Mouse (Mus musculus) megakaryocyte, adult 5-6 weeks (primary cell): ENCODE results near the gene Foxg1. TPM values are rescaled to one million over a fixed set of nuclear protein-coding genes. Genes with fewer than 3 reads are reported as not detected.

ENCODE experiments used
- ATAC-seq: 2 replicates; pipeline ENCODE4 v1.8.0; 2016; ENCODE audit warnings: mild to moderate bottlenecking, inconsistent platforms; ENCODE audit not compliant: poor library complexity, severe bottlenecking
- total RNA-seq, 2 experiments: library from RNA; stranded (forward) in 1 of 2; stranded (reverse) in 1 of 2; fragments of 153-499, 151-499 nt in 1 of 2; fragments of 221-1000, 200-1000 nt in 1 of 2; gene quantifications; 2 replicates each; pipeline versions ENCODE4 v1.2.3 to v1.2.4; 2015 to 2017

The Foxg1 gene
- total RNA-seq (2015) (not detected in 2 replicates), total RNA-seq (2017) (not detected in 2 replicates)

DNA sequence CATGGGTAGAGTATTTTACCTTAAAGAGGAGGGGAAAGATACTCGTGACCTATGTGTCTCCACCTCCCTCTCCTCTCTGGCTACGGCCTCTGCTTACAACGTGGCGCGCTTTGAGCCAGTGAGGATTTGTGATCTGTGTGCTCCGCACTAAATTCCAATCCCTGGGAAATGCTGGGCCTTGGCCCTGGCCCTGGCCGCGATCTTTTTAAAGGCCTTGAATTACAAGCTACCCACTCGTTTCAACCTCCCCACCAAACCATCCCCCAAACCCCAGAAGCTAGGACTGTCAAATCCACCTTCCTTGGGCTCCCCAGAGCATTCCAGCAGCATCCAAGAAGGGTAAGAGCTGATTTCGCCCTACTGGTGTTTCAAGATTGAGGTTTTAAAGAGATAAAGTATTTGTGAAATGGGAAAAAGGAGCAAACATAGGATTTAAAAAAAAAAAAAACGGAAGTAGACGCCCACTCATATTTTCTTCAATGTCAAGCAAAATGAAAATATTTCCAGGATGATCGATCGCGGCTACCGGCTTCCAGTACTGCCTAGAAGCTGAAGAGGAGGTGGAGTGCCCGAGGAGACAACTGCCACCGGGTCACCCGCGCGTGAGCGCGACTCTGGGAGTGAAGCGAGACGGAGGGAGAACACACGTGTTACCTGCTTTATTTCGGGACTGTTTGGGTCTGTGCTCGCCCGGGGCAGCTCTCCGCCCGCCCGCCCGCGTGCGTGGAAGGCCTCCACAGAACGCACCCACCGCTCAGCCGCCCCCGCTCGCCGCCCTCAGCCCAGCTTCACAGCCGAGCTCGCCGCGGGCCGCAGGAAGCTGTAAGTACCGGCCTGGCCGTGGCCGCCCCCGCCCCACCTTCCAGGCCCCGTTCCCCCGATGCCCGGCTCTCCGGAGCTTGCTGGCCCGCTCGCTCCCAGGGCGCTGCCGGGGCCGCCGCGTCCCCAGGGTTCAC is at the start of gene Foxg1:
Gene Foxg1, plus strand, starts transcription at position 96 of the 956 bp plus-strand sequence.
- no peak for ATAC-seq

DNA sequence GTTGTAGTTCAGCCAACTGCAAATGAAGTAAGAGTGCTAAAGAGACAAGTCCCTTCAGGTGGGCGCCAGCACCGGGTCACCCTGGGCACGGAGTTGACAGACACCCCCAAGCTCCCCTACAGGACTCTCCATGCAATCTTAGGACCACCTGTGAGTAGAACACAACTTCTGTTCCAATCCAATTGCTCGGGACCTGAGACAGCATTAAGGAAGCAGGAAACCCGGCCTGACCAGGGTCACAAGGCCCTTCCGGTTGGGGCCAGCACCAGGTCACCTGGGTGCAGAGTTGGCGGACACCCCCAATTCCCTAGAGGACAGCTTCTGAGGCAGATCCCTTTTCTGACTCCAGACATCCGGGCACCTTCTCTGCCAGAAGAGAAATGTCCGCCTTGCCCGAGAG is 32.8 kb upstream of the Foxg1 start:
- ATAC-seq: no peak

DNA sequence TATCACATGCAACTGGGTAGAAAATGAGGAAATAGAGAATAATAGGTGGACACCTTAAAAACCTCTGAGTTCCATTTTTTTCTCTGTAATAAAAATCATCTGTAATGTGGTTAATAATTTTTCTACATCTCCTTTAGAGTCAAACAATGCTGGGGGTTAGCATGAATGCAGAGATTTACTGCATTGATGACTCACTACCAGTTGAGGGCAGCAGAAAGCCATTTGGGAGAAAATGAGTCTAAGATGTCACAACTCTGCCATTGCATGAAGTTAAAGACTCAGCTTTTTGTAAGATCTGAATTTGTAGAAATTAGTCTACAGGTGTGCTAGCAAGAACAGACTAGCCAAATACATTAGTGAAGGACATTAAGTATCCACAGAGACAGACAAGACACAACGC is 13.5 kb upstream of the Foxg1 start:
- ATAC-seq: no peak

DNA sequence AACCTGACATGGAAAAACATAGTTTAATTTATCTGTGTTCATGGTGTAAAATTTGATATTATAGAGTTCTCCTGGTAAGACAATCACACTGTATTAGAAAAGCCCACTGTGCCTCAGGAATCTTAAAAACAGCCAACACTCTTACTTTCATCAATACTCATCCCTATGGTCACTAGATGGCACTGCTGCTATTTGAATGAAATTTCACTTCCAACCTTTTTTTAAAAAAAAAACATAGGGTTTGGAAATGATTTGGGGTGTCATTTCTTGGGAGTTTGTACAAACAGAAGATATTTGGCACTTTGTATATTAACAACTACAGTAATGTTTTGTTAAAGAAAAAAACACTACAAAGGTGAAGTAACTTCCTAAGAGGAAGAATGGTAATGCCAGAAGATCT is 10.3 kb upstream of the Foxg1 start:
- no peak for ATAC-seq

DNA sequence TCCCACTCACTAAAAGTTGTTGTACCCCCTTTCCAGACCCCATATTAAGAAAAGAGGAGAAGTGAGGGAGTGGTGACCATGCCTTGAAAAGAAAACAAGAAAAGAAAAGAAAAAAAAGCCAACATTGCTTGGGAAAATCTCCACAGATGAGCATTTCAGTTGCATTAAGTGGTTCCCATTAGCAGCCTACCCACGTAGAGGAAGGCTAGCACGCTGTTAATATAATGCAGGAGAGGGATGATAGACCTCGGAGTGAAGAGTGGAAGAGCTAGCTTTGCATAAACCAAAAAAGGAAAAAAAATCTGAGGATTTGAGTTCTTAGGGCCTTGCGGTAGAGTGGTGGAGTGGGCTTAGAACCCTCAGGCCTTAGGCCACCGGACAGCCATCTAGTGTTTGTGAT is 9.3 kb upstream of the Foxg1 start:
- ATAC-seq: no peak

DNA sequence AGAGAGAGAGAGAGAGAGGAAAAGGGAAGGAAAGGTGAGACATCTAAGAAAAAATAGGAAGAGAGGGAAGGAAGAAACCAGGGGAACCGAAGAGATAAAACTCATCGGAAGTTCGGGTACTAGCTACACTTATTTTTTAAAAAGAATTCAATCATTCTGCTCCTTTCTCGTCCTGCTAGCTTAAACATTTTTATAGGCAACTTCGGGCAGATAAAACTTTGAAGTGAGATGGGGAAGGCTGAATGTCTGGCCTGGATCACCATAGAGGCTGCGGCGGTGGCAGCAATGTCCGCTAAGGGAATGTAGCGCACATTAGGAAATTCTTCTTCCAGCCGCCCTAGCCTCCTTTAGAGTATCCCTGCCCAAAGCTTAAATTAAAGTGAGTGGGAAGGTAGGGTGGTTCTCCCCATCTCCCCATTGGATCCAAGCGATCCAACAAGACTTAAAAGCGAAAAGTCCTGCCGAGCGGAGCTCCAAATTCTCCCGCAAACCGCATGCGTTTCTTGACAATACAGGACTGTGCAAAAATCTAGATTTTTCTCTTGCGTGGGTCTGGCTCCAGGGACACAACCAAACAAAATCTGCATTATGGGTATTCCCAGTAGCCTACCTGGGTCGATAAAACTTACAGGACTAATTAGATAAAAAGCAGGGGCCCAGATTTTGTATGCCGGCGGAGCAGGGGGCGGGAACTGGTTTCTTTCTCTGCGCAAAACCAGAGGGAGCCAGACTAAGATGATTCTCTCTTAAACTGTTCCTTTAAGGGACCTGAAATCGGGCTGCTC is 8.4 kb upstream of the Foxg1 start:
- no peak for ATAC-seq

DNA sequence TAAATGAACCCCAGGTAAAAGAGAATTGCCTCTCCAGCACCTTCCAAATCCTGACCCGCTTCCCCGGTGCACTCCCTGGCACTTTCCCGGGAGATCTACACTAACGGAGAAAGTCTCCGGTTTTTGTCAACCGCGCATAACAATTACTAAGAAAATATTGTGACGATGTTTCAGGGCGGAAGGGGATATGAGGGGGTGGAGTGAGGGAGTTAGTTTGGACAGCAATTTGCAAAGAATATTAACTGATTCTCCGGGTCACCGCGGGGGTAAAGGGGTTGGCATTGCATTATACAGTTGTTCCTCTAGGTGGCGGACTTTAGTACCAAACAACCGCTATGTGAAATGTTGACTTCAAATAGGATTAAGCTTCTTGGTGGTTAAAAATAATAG is 7.9 kb upstream of the Foxg1 start:
- ATAC-seq: no peak

DNA sequence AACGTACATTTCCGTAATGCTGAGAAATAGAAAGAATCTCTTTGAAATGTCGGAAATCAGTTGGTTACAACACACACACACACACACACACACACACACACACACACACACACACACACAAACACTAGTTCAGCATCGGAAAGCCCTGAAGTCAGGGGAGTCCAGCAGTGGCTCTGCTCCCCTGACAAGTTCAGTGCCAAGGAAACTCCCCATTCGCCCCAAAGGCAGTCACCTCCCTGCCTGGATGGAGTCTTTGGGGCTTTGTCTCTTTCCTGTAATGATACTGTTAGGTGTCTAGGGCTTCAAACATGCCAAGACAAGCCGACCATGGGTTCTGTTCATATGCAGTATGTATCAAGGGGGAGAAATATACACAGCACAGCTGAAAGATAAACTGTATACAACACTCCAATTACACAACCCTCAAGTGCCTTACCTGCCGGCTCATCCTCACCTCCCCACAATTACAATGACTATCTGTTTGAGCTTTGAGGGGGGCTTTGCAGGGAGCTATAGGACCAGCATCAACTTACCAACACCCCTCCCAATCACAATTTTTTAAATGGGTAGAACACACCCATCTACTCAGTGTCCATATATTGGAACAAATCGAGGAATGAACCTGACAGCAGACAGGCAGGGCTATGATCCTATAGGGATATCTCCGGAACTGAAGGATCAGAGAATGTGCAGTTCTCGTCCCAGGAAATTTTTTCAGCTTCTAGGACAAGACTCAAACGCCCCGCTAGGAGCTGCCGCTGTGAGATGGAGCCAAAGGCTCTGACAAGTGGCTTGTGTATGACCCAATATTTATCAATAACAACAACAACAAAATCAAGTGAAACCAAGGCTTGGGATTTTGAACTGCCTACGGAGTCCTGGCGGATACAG is 6.8 kb upstream of the Foxg1 start:
- no peak for ATAC-seq

DNA sequence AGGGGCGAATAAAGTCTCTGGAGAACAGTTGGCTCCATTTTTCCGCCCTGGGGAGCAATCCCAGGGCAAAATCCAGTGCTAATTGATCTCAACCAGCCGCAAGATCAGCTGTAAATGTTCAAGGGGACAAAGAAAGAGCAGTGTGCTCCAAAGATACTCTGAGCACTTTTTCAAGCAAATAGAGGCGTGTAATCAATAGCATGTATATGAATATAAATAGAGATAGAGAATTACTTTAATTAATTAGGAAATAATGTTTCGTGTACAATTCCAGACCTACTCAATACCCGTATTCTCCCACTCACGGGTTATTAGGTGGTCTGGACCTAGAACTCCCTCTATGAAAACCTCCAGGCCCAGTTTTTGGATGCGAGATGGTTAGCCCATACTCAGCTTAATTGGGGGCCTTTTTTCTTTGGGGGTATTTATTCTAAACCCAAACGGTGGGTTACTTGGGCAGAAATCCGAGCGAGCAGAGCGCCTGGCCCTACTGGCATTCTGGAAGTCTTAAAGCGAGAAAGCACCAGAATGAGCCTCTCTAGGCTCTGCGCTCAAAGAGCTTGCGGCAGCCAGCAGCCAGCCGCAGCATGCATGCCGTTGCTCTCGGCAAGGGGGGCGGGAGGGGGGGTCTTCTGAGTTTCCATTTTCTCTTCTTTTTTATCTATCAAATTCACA is 6.0 kb upstream of the Foxg1 start:
- no peak for ATAC-seq

DNA sequence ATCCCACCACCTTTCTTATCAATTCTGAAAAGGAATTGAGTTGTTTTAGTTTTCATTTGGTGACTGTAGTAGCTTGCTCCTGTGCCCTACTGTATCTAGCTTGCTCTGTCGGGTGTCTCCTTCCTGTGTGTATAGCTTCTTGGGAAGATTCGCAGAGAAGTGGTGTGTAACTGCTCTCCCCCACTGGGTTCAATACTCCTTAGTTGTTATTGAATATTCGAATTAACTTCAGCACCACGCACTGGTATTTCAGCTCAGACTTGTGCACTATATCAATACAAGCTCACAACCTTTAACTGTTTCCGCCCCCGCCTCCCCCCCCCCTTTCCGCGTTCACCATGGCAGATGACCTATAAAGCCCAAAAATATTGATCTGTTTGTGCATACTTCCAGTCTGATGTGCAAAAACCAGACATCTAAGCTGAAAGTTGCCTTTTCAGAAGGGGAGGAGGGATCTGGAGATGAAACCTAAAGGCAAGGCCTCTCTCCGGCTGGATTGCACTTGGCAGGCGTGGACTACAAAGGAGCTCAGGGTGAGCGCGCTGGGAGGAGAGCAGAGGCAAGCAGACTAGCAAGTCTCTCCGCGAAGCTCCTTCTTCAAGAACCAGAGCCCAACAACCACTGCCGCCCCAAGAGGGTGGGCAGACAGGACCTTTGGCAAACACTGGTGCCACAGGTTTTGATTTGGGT is 5.0 kb upstream of the Foxg1 start:
- no peak for ATAC-seq

DNA sequence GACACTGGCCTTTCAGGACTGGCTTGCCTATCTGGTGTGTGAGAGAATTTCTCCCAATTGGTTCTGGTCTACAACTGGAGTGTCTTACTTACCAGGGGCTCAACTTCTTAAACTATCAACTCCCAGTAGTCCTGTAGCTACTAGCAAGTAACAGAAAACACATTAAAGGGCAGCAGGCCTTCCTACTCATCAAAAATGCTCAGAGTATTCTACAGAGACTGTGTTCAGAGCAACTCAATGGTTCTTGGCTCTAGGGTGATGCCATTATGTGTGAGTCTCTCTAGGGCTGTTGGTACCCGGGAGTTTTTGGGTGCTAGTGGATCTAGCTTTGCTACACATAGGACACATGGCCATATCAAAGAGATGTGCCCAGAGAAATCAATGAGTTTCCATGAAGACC is 3.5 kb upstream of the Foxg1 start:
- ATAC-seq: no peak

DNA sequence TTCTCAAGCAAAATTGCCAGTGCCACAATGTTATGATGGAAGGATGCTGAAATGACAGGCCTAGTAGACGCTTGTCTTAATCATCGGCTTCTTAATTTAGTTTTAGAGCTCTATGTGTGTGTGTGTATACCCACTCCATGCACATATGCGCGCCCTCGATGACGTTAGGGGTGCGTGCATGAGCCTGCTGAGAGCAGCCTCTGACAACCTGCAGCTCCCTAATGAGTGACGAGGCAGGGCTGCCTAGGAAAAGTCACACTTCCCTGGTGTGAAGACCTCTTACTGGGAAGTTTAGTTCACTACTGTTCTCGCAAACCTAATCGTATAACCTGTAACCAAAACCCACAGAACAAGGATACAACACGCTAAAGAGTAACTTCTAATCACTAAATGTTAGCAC is 3.0 kb upstream of the Foxg1 start:
- no peak for ATAC-seq

DNA sequence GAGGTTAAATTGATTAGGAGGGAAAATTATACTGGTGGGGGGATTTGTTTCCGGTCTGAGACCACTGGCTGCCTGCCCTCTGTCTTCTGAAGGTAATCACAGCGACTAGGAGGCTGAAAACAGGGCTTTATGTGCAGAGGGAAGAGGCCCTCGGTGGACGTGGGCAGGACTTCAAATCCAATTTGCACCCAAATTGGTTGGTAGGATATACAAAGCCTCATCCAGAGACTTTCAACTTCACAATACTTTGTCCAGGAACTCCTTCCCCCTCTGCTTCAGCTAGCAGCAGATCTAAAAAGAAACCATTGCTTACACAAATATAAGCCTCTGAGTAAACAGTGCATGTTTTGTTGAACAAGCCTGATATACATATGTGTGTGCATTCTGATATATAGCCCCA is 2.0 kb upstream of the Foxg1 start:
- no peak for ATAC-seq

DNA sequence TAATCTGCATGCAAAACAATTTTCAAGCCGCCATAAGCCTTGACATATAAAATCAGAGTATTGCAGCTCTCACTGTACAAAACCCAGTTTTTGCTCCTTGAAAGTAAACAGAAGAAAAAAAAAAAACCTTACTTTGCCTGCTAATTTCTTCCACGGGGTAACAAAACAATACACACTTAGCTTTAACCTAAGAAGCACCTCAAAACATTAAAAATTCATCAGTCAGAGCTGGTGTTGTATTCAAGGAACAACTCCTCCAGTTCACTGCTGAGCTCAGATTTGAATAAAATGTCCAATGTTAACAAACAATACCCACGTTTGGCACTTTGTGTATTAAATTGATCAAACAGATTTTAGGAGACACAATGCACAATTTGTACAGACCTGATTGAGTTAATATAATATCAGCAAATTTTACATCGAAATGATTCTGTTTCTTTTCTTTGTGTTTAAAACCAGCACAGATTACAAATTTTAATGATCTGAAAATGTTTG is 1.4 kb upstream of the Foxg1 start:
- no peak for ATAC-seq

DNA sequence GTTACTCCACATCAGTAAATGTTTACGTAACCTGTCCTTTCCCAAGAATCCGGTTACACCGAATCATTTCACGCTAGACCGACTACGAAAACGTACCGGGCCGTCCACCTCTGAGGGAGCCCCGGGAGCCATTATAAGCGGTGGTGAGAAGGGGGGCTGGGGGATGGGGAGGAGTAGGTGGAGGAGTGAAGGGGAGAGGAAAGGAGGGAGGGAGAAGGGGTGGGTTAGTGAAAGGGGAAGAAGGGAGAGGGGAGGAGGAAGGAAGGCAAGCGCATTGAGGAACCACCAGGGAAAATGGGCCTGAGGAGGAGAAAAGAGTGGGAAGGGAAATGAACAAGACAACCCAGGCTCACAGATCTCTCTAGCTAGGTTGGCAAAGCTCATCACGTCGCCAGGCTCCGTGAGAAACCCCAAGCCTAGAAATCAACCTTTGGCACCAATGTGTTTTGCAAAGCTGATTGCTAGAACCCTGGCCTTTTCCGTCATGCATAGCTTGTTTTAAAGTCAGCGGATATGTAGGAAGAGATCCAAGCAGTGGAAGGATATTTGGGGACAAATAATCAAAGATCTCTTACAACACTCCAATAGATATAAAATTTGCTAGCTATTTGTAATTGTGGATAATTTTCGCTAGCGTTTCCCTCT is 617 bp upstream of the Foxg1 start:
- no peak for ATAC-seq

DNA sequence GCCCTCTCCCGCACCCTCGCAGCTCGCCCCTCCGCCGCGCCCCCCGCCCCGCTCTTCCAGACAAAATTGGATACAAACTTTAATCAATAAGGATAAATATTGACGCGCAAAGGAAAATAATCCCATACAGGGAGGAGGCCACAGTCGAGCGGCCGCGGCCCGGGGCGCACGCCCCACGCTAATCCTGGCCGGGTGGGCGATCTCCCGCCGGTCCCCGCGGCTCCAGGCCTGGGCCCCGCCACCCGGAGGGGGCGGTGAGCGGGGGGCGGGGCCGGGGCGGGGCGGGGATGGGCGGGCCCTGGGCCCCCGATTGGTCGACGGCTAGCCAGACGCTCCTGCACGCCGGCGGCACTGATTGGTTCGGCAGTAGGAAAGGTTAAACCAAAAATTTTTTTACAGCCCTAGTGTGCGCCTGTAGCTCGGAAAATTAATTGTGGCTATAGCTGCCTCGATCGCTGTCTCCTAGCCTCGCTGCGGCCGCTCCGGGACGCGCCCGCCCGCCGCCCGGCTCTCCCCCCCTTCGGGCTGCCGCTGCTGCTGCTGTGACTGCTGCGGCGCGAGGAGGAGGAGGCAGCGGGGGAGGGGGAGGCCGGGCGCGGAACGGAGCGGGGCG is 1.2 kb downstream of the Foxg1 start:
- no peak for ATAC-seq

DNA sequence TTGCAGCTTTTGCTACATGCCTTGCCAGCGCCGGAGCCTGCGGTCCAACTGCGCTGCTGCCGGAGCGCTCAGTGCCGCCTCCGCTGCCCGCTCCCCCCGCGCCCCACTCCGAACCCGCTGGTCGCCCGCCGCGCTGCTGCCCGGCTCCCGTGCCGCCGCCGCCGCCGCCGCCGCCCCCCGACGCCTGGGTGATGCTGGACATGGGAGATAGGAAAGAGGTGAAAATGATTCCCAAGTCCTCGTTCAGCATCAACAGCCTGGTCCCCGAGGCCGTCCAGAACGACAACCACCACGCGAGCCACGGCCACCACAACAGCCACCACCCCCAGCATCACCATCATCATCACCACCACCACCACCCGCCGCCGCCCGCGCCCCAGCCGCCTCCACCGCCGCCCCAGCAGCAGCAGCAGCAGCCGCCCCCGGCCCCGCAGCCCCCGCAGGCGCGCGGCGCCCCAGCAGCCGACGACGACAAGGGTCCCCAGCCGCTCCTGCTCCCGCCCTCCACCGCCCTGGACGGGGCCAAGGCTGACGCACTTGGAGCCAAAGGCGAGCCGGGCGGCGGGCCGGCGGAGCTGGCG is 1.9 kb downstream of the Foxg1 start:
- ATAC-seq: no peak

DNA sequence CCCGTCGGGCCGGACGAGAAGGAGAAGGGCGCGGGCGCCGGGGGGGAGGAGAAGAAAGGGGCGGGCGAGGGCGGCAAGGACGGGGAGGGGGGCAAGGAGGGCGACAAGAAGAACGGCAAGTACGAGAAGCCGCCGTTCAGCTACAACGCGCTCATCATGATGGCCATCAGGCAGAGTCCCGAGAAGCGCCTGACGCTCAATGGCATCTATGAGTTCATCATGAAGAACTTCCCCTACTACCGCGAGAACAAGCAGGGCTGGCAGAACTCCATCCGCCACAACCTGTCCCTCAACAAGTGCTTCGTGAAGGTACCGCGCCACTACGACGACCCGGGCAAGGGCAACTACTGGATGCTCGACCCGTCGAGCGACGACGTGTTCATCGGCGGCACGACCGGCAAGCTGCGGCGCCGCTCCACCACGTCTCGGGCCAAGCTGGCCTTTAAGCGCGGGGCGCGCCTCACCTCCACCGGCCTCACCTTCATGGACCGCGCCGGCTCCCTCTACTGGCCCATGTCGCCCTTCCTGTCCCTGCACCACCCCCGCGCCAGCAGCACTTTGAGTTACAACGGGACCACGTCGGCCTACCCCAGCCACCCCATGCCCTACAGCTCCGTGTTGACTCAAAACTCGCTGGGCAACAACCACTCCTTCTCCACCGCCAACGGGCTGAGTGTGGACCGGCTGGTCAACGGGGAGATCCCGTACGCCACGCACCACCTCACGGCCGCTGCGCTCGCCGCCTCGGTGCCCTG is 2.6 kb downstream of the Foxg1 start, which contains the start of gene Gm43517:
Gene Gm43517, plus strand, starts transcription at position 299 of the 755 bp plus-strand sequence.
- no peak for ATAC-seq
